Mouse (Mus musculus) gastrocnemius, postnatal 14 days (tissue): ENCODE data around the gene Pak6. TPM values are rescaled to one million over a fixed set of nuclear protein-coding genes. Genes with fewer than 3 reads are reported as not detected.
"Not testable (repeated sequence)": the region's sequence is repeated elsewhere in the genome, so short reads cannot be mapped to it uniquely, and the experiment has no call there.

Experiments used
- DNase-seq: peaks from one replicate; pipeline ENCODE4 v3.0.0; 2021; ENCODE audit warnings: mixed read lengths
- intact Hi-C: fragments of 180-260 bp; cut with DNase I; formaldehyde crosslinking; loops from one replicate; pipeline ENCODE4 v1.15.1; 2025; ENCODE audit warnings: low total_unique reads
- long read RNA-seq, 2 experiments: library from polyadenylated mRNA; stranded (forward); transcript quantifications; one replicate each; pipeline ENCODE4 v2.0.0; 2021
- total RNA-seq, 2 experiments: library from RNA; stranded (reverse); gene quantifications; 2 replicates each; pipeline ENCODE4 v1.2.3; 2021

The Pak6 gene
- total RNA-seq, result under 1 TPM; 0.07 to 0.14 TPM
- long read RNA-seq, experiment 1, result 0 reads
- long read RNA-seq, experiment 2, result 0 reads

DNA sequence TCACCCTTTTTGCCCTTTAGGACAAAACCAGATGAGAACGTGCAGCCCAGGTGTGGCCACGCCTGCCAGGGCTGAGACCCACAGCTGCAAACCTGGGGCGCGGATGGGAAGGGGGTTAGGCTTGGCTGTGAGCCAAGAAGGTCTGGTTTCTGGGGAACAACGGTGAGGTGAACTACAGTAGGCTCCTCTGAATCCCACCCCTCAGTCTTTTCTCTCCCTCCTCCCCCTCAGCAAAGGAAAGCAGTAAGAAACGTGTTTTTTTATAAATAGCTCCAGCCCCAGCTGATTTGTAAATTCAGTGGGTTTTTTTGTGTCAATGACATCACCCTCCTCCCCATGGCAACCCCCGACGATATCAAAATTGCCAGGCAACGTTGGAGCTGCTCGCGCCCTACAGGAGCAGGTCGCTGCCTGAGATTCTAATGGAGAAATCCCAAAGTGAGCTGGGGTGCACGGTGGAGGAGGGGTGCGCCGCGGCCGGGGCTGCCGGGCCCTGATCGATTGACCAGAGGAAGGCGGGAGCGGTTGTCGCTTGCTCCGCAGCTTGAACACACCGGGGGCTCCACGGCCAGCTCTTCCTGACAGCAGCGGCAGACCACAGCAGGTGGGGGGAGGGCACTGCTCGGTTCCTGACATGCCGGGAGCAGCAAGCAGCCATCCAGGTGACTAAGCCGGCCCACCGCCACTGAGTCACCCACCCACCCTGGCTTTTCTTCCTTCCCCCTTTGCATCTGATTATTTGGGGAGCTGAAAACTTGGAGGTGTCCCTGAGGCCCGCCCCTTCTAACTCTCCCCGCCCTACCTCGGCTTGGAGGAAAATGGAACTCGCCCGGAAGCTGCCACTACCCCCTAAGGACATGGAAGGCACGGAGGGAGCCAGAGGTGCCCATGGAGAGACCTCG, at the start of gene Pak6:
Pak6 (plus strand) TSS at position 402 of the 902 bp plus-strand sequence.
- intact Hi-C loops, result no loop called here

GRCm38 (mm10) chr2:118618013-118618412, 45.1 kb upstream of the Pak6 start:
- intact Hi-C loops, result no loop called here
- no peak for DNase-seq

More for the DNA sequence above, at the start of gene Pak6:
- no peak for DNase-seq

GRCm38 (mm10) chr2:118620101-118620500, 43.0 kb upstream of the Pak6 start:
- intact Hi-C loops, result no loop called here
- no peak for DNase-seq

- no peak for DNase-seq
- intact Hi-C loops, result no loop called here
These were observed 42.5 kb upstream of the Pak6 start for GRCm38 (mm10) chr2:118620608-118621007.

DNA sequence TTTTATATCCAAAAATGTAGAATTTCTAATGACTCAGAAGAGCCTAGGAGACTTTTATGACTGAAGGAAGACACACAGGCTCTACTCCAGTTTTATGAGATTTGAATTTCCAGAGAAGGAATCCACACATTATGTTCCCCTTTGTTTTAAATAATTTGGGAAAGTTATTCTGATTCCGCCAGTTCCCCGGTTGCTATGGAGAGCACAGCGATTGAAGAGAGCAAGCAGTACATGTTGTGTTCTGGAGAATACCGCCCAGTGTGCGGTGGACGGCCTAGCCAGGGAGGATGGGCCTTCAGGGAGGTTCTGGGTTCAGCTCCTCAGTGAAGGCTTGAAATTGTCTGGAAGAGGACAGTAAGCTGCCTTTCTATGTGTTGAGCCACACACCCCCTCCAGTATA, 33.8 kb upstream of the Pak6 start:
- intact Hi-C loops, result no loop called here
- no peak for DNase-seq

DNA sequence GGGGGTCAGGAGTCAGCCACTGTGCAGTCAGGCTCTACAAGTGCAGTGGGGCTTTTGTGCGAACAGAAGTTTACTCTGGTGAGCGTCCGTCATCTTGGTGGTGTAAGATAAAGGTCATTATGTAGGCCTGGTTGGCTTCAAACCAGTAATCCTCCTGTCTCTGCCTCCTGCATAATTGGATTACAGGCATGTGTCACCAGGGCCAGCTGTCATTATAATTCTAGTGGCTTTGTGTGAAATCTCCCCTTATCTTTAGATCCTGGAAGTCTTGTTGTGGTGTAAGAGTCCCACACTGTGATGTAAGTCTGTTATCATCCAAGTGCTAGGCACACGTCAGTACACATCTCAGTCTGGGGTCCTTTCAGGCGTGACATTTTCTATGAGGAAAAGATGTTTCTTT, 29.7 kb upstream of the Pak6 start:
- intact Hi-C loops, result no loop called here
- DNase-seq, result no peak

- intact Hi-C loops, result loop anchor here (5.0 kb wide), 1 partner anchor 245 kb away; no protein-coding TSS in a partner anchor
- DNase-seq, result no peak
These were observed 25.8 kb upstream of the Pak6 start for GRCm38 (mm10) chr2:118637258-118637657.

- intact Hi-C loops, result loop anchor here (2.0 to 5.0 kb wide), 2 partner anchors 55 to 244 kb away; no protein-coding TSS in a partner anchor
- peak; percentile 42 for DNase-seq
These were observed 25.1 kb upstream of the Pak6 start for GRCm38 (mm10) chr2:118637888-118638526.

- DNase-seq, result no peak
- intact Hi-C loops, result loop anchor here (2.0 to 5.0 kb wide), 2 partner anchors 54 to 244 kb away; no protein-coding TSS in a partner anchor
These were observed 24.4 kb upstream of the Pak6 start for GRCm38 (mm10) chr2:118638686-118639085.

GRCm38 (mm10) chr2:118641147-118641546, 22.0 kb upstream of the Pak6 start:
- intact Hi-C loops, result no loop called here
- DNase-seq, result no peak

DNA sequence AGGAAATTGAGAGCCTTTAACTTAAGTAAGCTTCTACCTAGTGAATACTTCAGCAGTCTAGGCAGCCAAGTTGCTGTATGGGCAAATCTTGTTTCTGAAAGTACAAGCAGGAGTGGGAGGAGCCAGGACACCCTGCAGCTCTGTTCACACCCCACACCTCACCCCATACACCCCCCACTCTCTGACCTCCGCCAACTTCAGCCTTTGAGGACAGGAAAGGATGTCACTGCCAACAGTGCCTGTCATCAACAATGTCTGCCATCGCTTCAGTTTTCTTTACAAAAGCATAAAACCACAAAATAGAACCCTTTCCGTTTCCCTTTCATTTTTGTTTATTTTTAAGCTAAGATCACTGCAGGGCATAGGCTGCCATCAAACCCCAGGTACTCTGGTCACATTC, 20.7 kb upstream of the Pak6 start:
- intact Hi-C loops, result no loop called here
- no peak for DNase-seq

- DNase-seq, result no peak
- intact Hi-C loops, result no loop called here
These were observed 20.2 kb upstream of the Pak6 start for GRCm38 (mm10) chr2:118642942-118643341.

DNA sequence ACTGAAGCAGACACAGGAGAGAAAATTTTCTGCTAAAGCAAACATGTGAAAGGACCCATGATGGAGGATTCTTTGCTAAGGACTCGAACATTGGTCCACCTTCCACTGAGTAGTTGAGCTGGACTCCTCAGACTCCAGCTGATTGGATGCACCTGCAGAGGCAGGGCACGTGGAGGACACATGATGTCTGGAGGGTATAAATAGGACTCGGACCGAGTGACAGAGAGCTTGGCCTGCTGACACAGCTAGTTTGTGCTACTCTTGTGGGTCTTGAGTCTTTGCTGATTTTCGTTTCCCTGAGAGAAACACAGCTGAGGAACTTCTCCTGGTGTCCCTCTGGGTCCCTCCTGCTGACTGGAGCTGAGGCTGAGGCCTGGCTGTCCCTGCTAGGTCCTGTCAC, 16.4 kb upstream of the Pak6 start:
- no peak for DNase-seq
- intact Hi-C loops, result no loop called here

DNA sequence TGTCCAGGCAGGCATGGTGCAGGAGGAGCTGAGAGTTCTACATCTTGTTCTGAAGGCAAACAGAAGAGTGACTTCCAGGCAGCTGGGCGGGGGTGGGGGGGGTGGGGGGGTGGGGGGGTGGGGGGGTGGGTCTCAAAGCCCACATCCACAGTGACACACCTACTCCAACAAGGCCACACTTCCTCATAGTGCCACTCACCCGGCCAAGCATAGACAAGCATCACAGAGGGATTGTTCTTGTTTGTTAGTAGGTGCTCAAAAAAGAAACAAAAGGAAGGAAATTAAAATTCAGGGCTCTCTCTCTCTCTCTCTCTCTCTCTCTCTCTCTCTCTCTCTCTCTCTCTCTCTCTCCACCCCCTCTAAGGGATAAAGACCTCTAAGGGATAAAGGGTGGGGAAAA, 12.4 kb upstream of the Pak6 start:
- intact Hi-C loops, DNase-seq: not testable (repeated sequence)

DNA sequence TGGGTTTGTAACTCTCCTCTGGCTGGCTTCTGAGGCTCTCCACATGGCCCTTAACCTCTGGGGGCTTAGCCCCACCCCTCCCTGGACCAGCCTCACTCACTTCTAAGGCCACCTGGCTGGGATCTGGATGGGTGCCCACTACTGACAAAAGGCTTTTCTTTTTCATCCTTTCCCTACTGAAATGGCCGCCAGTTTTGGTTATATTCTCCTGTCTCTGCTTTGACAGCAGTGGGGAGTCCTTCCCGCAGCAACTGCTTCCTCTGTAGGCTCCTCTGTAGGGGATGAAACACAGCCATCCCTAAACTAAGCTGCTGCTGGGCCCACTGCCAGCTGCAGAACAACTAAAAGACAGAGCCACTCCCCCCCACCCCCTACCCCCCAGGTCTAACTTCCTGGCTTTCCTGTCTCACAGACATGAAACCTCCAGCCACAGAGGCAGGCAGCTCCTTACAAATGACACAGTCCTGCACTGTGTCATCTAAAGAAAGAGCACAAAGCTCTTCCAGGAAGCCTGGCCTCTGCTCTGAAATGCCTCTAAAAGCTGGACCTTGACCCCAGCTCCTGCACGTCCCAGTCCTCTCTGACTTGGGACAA, 6.3 kb upstream of the Pak6 start:
- DNase-seq, result no peak
- intact Hi-C loops, result no loop called here

GRCm38 (mm10) chr2:118658457-118658856, 4.6 kb upstream of the Pak6 start:
- intact Hi-C loops, result no loop called here

DNA sequence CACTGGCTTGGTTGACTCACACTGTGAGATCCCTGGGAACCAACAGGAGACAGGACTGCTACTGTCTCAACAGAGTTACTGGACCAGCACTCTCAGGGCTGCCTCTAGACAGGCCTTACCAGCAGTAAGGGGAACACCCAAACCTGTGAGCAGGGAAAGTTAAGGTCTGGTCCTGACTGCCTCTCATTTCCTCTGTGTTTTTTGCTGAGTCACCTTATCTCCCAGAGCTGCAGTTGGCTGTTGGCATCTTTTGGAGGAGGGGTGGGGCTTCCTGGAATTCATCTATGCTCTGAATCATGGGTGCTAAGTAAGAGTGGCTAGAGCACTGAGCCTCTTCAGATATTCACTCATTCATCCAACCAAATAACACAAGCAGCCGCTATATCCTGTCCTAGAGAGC, 4.0 kb upstream of the Pak6 start:
- DNase-seq, result no peak
- intact Hi-C loops, result no loop called here

More at GRCm38 (mm10) chr2:118658457-118658856, 4.6 kb upstream of the Pak6 start:
- no peak for DNase-seq

GRCm38 (mm10) chr2:118659493-118659892, 3.6 kb upstream of the Pak6 start:
- intact Hi-C loops, result no loop called here
- no peak for DNase-seq

- intact Hi-C loops, result no loop called here
- no peak for DNase-seq
These were observed 3.1 kb upstream of the Pak6 start for GRCm38 (mm10) chr2:118659998-118660452.

DNA sequence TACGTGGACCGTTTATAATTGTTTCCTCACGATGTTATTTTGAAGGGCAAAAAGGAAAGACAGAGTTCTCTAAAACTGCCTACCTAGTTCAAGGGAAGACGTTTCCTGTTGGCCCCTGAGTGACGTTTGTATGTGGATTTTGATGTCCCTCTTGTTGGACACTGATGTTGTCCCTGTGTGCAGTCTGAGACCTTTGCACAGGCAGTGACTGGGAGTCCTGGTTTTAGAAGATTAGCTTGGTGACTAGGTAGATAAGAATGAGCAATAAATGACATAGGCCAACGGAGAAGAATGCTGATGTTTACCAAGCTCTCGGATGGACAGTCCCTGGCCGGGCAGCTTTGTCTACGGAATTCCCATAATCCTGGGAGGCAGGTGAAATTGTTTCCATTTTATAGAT, 1.2 kb upstream of the Pak6 start:
- intact Hi-C loops, result no loop called here

More for the DNA sequence above, 1.2 kb upstream of the Pak6 start:
- DNase-seq, result no peak
